Mouse (Mus musculus) naive thymus-derived CD4-positive, alpha-beta T cell, adult 2 months (primary cell): Measurements from ENCODE around the gene Nav2.

ENCODE experiments used
- DNase-seq: peaks from one replicate; pipeline ENCODE4 v3.0.0-alpha.2; 2011; ENCODE audit warnings: low read depth

Gene Nav2

DNA sequence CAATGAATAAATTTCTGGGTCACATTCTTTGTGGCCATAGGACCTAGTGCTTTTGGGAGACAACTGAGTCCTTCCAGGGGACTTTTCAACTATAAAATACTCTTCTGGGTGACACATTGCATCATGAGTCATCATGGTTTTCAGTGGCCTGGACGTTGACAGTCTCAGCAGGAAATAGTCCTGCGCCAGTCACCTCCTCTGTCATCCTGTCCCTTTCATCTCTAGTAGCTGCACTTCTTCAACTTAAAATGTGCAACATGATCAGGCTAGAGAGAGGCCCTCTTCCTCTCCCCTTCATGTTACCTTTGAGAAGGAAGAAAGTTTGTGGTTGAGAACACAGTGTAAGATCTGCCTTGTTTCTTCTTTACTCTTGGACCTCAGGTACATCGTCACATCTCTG lies 426.5 kb downstream of the Nav2 start:
- peak; percentile 41 for DNase-seq

DNA sequence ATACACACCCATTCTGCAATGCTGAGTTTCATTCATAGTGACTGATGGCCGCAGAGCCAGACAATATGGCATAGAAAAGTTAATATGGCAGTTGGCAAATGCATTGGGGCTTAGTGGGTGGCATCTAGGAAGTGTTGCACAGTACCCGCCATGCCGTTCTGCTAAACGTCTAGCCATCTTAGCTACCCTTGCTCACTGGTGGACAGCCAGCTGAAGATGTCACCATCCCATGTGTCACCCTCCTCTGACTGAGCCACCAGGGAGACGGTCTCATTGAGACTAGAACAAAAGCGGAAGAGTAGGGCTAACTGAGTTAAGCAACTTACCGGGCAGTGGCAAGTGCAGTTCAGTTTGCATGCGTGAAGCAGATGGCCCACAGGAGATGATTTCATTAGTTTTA lies 428.2 kb downstream of the Nav2 start:
- DNase-seq: no peak

- no peak for DNase-seq
Measured at GRCm38 (mm10) chr7:49337710-49338109, 429.2 kb downstream of the Nav2 start.

DNA sequence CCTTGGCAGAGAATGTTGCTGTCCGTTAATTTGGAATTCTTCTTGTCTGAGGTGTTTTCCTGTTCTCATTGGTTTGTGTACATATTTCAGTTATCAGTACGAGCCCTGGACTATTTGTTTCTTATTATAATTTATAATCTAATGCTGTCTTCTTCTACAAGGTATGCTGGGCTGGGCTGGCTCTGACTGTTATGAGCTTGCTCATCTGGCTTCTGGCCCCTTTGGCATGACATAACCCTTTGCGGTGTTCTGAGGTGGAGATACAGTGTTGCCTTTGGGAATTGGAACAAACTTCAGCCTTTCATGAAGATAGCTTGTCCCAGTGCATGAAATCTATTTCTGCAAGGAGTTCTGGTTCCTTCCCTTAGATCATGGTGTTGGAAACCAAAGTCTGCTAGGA lies 431.4 kb downstream of the Nav2 start:
- DNase-seq: no peak

GRCm38 (mm10) chr7:49341151-49341918 lies 432.8 kb downstream of the Nav2 start:
- DNase-seq: no peak

- no peak for DNase-seq
Measured at GRCm38 (mm10) chr7:49341919-49342529, 433.5 kb downstream of the Nav2 start.

DNA sequence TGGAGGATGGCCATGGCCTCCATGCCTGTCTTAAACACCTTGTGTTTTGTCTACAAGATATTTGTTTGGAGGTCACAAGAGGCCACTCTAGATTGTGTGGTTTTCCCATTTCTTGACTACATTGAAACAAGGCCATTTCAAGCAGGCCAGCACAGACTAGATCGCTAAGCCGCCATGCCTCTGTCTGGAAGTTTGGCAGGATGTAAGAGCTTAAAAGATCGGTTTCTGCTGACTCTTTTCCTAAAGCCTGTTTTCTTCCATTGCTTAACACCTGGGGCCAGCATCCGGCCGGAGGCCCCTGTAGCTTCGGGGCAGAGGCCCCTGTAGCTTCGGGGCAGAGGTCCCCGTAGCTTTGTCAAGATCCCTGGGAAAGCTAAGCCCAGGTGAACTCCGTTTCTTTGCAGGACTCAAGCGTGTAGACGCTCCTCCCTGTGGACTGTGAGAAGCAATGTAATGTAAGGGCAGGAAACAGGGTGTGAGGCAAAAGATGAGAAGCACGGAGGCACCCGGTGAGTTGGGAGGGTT lies 434.1 kb downstream of the Nav2 start:
- DNase-seq: no peak

- DNase-seq: no peak
Measured at GRCm38 (mm10) chr7:49343081-49343600, 434.6 kb downstream of the Nav2 start.

GRCm38 (mm10) chr7:49343752-49344484 lies 435.4 kb downstream of the Nav2 start:
- DNase-seq: no peak

GRCm38 (mm10) chr7:49347338-49348272 lies 439.1 kb downstream of the Nav2 start:
- no peak for DNase-seq

DNA sequence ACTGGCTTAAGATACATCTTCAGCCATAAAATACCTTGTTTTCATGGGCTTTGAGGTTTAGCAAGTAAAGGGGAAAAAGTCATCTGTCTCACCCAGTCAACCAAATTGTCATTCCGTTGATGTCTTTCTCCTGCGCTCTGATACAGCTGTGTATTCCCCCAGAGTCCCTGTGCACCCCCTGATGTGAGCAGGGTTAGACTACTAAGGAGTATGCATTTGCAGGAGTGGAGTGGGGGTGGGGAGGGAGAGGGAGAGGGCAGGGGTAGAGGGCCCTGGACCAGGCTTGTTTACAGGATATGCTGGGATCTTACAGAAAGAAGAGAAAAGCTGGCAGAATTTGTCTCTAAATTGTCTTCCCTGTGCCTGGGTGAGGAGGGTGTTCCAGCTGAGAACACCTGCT lies 440.1 kb downstream of the Nav2 start:
- DNase-seq: no peak

DNA sequence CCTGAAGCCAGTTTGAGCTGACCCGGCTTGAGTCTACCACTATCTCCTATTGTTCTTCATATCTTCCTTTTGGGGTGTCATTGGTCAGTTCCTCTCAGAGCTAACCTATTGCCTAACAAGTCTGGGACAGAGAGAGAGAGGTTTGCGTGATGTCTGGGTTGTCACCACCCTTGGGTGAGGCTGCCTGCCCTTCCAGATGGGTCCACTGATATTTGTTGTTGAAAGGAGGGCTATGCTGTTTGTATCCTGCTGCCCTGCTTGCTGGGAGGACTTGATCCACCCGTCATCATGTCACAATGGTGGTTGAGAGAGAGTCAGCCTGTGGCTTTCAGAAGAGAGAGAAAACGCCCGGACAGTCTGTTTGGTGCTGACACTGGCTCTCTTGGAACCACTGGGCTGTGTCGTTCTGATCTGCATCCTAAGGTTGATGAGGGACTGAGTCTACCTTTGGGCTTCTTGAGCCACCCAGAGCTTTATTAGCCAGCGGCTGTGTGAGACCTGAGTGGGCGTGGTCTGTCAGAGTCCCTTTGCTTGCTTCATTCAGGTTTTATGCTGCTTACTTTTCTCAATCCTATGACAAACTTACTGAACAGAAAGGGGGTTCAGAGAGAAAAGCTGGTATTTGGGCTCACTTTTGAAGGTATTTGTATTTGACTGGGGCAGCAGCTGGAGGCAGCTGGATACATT lies 441.9 kb downstream of the Nav2 start:
- DNase-seq: no peak

DNA sequence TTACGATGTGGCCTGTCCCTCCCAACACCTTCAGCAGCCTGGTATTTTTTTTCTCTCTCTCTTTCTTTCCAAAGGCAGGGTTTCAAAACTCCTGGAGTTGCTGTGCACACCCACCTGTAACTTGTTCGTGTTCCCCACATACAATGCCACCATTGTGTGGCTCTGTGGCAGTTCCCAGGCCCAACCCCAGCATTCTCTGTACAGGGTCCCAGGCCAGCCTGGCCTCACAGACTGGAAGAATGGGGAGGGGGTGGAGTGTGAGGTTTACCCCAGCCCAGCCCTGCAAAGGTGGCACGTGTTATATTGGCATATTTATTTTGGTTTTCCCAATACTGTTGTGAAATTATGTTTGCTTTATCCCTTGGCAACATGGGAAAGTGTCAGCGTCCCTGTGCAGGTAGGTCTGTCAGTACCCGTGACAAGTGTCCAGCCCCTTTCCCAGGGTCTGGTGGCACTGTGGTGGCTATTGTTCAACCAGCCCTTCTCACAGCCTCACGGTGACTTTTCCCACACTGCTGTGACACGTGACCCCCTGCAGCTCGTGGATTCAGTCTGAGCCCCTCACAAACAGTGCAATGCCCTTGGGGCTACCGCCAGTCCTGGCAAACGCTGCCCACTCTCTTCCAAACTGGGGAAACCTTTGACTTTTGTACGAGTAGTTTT lies 443.2 kb downstream of the Nav2 start:
- no peak for DNase-seq

DNA sequence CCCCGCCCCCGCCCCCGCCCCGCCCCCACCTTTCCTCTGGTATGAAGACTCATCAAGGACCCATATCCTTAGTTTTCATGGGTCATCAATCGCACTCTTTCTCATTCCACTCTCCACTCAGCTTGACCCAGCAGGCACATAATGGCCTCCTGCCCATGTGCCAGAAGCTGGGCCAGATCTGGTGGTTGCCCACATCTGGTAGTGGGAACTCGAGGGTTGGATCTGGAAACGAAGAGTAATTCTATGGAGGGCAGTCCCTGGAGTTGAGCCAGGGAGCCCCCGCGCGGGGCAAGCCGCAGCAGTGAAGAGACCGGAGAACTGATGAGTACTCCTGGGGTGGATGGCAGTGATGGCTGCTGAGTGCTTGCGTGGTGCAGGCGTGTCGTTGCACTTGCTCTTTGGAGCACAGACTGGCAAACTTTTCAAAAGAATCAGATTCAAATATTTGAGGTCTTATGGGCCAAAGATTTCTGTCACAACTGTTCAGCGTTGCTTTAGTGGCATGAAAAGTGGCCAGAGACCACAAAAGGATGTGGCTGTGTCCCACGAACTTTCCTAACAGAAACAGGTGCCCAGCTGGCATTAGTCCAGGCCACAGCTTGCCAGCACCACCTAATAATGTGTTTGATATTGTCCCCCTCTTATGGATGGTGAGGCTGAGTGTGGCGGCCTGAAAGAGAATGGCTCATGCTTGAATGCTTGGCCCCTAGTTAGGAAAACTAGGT lies 449.1 kb downstream of the Nav2 start:
- DNase-seq: no peak

GRCm38 (mm10) chr7:49359120-49359519 lies 450.6 kb downstream of the Nav2 start:
- DNase-seq: no peak

- no peak for DNase-seq
Measured at GRCm38 (mm10) chr7:49360597-49360996, 452.1 kb downstream of the Nav2 start.

DNA sequence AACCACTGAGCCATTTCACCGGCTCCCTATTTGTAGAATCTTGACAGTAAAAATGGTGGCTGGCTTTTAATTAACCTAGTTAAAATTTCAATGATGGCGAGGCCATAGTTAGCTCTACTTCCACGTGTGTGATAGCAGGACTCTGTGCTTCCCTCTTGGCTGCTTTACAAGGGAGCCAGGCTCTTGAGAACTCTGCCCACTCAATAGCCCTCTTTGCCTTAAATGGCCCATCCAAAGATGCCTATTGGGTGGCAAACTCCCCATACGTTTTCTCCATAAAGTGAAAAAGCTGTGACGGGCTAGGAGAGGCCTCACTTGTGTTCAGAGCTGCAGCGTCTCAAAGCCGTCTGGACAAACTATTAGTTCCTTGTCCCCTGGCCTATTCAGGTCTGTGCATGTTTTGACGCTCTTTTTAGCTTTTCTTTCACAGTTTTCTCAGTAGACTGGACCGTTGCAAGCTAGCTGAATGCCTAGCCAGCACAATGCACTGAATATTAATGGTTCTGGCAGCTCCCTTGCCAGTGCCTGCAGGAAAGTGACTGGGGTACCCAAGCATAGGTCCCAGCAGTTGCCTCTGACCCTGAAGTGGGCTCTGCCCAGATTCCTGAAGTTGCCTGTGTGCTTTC lies 453.1 kb downstream of the Nav2 start:
- no peak for DNase-seq

DNA sequence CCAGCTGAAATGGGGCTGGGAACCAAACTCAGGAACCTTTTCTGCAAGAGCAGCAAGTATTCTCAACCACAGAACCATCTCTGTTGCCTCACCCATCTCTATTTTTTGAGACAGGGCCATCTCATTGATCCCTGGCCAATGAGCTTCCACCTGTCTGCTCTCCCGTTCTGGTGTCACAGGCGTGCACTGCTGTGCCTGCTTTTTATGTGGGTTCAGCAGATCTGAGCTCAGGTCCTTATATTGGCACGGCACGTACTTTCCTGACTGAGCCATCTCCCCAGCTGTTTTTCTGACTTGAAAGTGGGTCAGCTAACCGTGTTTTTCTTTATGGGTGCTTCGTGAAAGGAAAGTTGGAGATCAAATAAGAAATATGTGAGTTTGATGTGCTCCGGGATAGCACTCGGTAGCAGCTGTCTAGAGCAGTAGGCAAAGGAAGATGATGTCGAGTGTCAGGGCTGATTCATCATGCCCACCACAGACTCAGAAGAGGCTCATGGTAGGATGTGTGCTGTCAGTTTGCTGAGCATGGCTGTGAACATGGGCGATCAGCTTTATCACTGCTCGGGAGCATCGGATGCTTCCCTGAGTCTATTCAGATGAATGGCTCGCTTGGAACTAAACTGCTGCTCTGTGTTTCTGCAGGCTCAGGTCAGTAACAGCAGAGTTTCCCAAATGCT lies 456.1 kb downstream of the Nav2 start:
- DNase-seq: peak; percentile 66

DNA sequence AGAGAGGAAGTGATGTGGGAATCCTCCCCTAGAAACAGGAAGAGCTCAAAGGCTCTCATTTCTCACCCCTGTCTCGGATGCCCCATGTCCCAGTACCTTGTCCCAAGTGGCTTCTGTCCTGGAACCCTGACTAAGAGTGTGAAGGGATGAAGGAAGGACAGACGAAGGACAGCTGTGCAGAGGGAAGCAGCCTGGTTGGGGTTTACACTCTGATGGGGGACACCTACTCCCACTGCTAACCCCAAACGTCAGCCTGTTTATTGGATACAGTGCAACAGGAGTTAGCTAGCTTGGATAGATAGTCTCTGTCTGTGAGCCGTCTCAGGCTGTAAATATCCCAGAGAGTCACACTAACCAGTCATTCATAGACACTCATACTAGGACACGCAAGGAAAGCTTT lies 460.1 kb downstream of the Nav2 start:
- DNase-seq: no peak
